Mouse (Mus musculus): ENCODE measurements around the gene Tedc1.

Tedc1 gene

DNA sequence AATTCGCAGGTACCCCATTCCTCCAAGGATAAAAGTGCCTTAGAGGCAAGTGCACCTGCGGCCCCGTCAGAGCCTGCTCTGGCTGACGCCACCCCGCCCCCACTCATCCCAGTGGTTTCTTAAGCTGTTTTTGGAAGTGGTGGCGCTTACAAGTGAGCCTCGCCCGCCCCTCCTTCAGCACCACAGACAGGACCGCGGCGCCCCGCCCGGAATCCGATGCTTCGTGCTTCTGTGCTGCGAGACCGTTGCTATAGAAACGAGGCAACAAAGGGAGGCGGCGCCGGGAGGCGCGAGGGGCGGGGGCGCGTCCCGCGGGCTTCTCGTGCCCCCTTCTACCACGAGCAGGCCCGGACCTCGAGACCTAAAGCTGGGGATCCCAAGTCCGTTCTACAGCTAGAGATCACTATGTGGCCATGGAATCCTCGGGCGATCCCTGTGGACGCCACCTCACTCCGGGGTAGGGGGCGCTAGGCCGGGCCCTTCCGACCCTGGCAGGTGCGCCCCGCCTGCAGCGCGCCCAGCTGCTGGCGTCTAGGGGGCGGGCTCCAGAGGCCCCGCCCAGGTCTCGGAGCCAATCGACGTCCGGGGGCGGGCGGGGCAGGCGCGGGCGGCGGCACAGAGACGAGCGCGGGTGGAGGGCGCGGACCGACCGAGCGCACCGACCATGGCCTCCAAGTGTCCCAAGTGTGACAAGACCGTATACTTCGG lies 16.2 kb upstream of the Tedc1 start, which contains the start of gene Crip2:
Gene Crip2, plus strand, starts transcription at position 329 of the 708 bp plus-strand sequence.
- peak; percentile 95 for DNase-seq

- no peak for DNase-seq
Observed at GRCm38 (mm10) chr12:113140616-113141411, 15.4 kb upstream of the Tedc1 start.

GRCm38 (mm10) chr12:113141531-113141973 lies 14.7 kb upstream of the Tedc1 start:
- no peak for DNase-seq

- DNase-seq = peak; percentile 72
Observed at GRCm38 (mm10) chr12:113142021-113142975, 13.9 kb upstream of the Tedc1 start.

DNA sequence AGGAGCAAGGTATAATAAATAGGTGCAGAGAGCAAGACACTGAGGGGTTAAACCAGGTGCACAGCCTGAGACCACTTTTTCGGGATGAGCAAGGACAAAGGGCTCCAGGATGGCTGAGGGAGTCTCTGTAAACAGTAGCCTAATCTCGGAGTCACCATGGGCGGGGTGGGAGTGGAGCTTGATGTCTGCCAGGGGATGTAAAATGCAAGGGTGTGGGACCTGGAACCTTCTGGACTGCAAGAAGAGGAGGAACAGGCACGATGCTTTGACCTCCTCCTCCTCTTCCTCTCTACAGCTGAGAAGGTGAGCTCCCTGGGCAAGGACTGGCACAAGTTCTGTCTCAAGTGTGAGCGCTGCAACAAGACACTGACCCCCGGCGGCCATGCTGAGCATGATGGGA lies 13.1 kb upstream of the Tedc1 start:
- DNase-seq = no peak

DNA sequence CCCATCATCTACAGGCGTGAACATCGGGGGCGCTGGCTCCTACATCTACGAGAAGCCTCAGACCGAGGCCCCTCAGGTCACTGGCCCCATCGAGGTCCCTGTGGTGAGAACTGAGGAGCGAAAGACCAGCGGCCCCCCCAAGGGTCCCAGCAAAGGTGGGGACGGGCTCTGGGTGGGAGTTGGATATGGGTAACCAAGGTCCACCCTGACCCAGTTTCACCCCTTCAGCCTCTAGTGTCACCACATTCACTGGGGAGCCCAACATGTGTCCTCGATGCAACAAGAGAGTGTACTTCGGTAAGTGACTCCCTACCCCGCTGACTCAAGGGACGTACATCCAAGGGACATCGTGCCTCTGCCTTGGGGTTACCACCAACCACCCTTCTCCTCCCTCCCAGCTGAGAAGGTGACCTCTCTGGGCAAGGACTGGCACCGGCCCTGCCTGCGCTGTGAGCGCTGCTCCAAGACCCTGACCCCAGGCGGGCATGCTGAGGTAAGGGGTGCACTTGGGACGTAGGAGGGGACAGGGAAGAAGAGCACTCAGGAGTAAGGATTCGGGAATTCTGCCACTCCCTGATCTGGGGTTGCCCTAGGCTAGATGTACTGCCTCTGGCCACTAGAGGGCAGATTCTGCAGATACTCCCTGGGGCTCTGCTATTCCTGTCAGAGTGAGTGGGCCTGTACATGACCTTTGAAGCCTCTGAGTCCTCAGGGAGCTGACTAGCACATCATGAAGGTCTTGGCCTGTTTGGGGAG lies 12.0 kb upstream of the Tedc1 start:
- no peak for DNase-seq

- DNase-seq = no peak
Observed at GRCm38 (mm10) chr12:113144886-113145285, 11.3 kb upstream of the Tedc1 start.

GRCm38 (mm10) chr12:113145591-113145990 lies 10.6 kb upstream of the Tedc1 start:
- no peak for DNase-seq

GRCm38 (mm10) chr12:113146112-113147057 lies 9.8 kb upstream of the Tedc1 start, which contains the start of gene Crip1:
Gene Crip1 (plus strand): TSS chr12:113146316.
- DNase-seq = peak; percentile 79

DNA sequence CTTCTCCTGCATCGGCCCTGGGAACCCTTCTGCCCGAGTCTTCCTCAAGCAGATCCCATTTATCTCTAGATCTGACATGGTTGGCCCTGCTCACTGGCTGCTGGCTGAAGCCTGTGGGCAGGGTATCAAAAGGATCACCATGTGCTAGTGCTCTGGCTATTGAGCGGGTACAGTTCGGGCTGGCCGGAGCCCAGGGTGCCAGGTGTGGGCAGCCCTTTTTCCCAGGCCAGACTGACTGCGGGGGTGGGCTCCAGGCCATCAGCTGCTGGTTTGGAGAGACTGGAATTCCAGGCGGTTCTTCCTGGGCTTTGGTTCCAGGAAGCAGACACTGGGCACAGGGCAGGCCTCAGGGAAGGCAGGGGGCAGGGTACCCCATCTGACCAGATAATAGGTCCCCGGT lies 8.7 kb upstream of the Tedc1 start:
- DNase-seq = no peak

DNA sequence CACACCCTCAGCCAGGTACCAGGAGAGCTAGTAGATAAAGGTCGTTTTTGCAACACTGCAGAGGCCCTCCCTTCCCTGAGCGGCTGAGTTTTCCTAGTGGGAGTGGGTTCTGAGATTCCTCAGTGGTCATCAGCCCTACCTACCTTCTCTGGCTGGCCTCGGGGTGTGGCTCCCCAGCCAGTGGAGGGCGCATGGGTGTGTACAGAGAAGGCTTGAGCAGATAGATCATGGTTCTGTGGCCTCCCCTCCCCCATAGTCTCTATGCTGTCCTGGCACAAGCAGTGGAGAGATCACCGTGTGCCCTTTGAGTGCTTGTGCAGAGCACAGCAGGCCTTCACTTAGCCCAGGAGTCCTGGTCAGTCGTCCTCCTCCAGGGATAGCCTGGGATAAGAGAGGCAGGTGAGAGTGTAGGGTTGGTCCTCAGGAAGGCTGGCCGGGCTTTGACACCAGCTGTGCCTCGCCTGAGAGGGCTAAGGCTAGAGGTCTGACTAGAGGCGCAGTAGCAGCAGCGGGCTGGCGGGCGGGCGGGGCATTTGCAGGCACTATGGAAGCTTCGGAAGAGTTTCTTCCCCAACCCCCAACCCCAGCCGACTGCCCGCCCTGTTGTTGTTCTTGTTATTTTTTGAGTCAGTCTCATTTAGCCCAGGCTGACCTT lies 7.7 kb upstream of the Tedc1 start:
- DNase-seq = no peak

DNA sequence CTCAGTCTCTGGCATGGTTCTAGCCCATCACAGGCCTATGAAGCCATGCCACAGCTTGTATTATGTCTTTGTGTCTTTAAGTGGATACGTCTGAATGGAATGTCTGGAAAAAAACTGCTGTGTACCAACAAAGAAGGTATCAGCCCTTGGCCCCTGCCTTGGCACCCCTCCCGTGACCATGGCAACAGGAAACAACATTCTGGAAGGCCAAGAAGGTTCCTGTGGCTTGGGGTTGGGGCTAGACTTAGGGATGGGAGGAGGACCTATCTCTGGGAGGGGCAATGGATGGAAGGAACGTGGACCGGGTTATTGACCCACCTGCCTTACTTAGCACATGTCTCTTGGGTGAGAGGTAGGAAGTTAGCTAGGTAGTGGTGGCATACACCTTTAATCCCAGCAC lies 6.9 kb upstream of the Tedc1 start:
- DNase-seq = no peak

DNA sequence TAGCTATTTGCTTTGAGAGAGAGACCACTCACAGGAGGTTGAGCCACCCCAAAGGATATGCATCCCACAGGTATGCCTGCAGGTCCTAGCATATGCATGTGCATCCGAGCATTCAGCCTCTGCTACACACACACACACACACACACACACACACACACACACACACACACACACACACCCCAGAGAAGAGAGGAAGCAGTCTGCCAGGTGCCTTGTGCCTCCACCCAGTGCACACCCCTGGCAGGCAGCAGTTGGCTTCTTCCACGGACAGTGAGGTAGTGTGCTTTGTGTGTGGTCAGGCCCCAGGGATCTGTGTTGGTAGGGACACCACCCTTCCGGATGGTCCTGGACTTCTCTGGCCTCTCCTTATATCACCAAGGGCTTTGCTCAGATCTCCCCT lies 6.3 kb upstream of the Tedc1 start:
- DNase-seq = no peak

DNA sequence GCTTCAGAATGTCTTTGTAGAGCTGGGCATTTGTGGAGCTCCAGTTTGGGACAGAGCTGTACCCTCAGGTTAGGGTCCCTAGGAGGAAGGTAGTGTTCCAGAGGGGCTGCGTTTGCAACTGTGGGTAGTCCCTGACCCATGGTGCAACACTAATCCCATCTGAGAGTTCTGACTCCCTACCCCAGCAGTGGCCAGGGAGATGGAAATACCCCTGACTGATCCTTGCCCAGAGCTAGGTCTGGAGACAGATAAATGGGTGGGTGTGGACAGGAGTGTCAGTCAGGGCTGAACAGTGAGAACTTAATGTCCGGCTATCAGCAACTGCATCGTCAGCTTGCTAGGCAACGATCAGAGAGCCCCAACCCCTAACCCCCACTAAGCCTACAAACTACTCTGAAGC lies 5.6 kb upstream of the Tedc1 start:
- DNase-seq = no peak

DNA sequence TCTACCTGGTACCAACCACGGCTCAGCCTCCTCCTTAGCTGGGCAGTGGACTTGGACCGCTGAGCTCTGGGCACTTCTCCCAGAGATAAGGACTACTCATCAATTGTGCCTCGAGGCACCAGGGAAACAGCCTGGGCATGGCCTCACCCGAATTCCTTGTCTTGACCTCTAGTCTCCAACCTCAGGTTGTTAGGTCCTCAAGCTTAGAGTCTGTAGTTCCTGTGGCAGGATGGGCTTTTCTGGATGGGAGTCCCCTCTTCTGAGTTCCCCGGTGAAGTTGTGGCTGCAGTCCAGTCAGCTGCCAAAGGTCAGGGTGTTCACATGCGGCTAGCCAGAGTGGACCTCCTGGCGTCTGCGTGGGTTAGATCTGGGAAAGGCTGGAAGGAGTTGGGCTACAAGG lies 5.2 kb upstream of the Tedc1 start:
- no peak for DNase-seq

DNA sequence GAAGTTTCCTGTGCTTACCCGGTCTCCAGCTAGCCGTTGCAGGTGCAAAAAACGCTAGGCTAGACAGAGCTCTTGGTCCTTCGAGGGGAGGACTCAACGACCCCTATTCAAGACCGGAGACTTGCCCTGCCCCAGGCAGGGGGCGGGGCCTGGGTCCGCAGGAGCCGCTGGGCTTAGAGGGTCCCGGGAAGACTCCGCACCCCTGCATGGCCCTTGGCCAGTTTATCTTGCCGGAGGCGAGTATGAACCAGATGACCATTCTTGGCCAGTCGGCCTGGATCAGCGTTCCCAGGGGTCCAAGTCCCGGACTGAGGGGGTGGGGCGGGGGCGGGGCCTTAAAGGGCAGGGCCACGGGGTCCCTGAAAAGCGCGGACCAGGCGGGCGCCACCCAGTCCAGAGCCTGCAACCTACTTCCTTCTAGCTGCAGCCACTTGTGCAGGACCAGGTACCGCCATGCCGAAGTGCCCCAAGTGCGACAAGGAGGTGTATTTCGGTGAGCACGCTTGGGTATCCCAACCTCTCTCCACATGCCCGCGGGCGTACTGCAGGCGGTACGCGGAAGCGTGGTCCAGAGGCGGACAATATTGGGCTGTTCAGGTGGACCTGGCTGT lies 4.5 kb upstream of the Tedc1 start:
- DNase-seq = no peak

GRCm38 (mm10) chr12:113152272-113152661 lies 4.0 kb upstream of the Tedc1 start:
- DNase-seq = no peak

DNA sequence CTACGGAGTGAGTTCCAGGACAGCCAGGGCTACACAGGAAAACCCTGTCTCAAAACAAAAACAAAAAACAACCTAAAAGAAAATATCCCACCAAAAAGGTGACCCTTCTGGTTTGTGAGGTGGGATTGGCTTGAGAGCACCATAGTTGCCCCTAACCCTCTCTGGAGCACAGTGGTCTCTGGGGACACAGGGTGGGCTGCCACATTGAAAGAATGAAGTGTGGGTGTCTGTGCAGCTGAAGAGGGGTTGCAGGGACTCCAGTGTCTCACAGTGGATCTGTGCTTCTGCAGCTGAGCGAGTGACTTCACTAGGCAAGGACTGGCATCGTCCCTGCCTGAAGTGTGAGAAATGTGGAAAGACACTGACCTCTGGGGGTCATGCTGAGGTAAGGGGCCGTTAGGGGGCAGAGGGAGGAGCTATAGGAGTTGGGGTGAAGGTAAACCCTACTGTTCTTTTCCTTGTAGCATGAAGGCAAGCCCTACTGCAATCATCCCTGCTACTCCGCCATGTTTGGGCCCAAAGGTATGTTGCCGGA lies 3.2 kb upstream of the Tedc1 start:
- DNase-seq = no peak

DNA sequence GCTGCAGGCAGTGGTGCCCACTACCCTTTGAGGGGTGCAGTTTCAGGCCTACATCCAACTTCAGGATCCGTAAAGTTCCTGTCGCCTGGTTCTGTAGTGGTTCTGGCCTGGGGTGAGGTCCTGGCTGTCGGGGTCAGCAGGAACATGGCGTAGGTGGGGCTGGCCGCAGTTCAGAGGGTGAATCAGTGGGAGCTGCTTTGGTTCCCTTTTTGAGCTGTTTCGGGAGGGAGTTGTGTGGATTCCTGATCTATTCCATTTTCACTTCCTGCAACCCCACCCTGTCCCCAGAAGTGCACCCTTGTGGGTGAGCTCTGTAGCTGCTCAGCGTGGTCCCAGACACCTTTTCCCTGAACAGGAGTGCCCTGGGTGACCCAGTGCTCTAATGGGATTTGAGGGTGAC lies 2.2 kb upstream of the Tedc1 start:
- DNase-seq = no peak

GRCm38 (mm10) chr12:113154747-113155075 lies 1.5 kb upstream of the Tedc1 start:
- no peak for DNase-seq

Measured in layer of hippocampus, adult 9-11 months (tissue).